Mouse (Mus musculus) c-Kit-positive CD71-positive TER-119-negative erythroid progenitor cells, embryonic 14.5 days (primary cell): Measurements from ENCODE around the gene Gpx3.

ENCODE experiments used
- DNase-seq: peaks from one replicate; pipeline ENCODE4 v3.0.0-alpha.2; 2013; ENCODE audit warnings: low read depth

Gene Gpx3

GRCm38 (mm10) chr11:54912503-54913316 lies 10.5 kb downstream of the Gpx3 start:
- no peak for DNase-seq

GRCm38 (mm10) chr11:54913841-54914240 lies 11.6 kb downstream of the Gpx3 start:
- DNase-seq, result no peak

- DNase-seq, result no peak
Measured at GRCm38 (mm10) chr11:54917461-54917860, 15.2 kb downstream of the Gpx3 start.

- no peak for DNase-seq
Measured at GRCm38 (mm10) chr11:54918273-54918672, 16.0 kb downstream of the Gpx3 start.

- no peak for DNase-seq
Measured at GRCm38 (mm10) chr11:54920127-54920972, 18.1 kb downstream of the Gpx3 start.

GRCm38 (mm10) chr11:54920973-54921580 lies 18.8 kb downstream of the Gpx3 start:
- DNase-seq, result no peak

GRCm38 (mm10) chr11:54921798-54922197 lies 19.5 kb downstream of the Gpx3 start:
- DNase-seq, result no peak

GRCm38 (mm10) chr11:54922488-54922887 lies 20.2 kb downstream of the Gpx3 start:
- DNase-seq, result no peak

- no peak for DNase-seq
Measured at GRCm38 (mm10) chr11:54924145-54924544, 21.9 kb downstream of the Gpx3 start.

GRCm38 (mm10) chr11:54927346-54928140 lies 25.3 kb downstream of the Gpx3 start:
- peak; percentile 55 for DNase-seq

- DNase-seq, result no peak
Measured at GRCm38 (mm10) chr11:54928219-54928618, 26.0 kb downstream of the Gpx3 start.

- no peak for DNase-seq
Measured at GRCm38 (mm10) chr11:54928886-54929285, 26.6 kb downstream of the Gpx3 start.

GRCm38 (mm10) chr11:54929290-54929689 lies 27.0 kb downstream of the Gpx3 start:
- no peak for DNase-seq

- DNase-seq, result no peak
Measured at GRCm38 (mm10) chr11:54929744-54930143, 27.5 kb downstream of the Gpx3 start.

- peak; percentile 22 for DNase-seq
Measured at GRCm38 (mm10) chr11:54930318-54930979, 28.2 kb downstream of the Gpx3 start.

GRCm38 (mm10) chr11:54931405-54932093 lies 29.3 kb downstream of the Gpx3 start:
- DNase-seq, result peak; percentile 28

GRCm38 (mm10) chr11:54932540-54932939 lies 30.3 kb downstream of the Gpx3 start:
- no peak for DNase-seq

GRCm38 (mm10) chr11:54934198-54934597 lies 31.9 kb downstream of the Gpx3 start:
- DNase-seq, result no peak

GRCm38 (mm10) chr11:54936035-54936770 lies 34.0 kb downstream of the Gpx3 start:
- no peak for DNase-seq

GRCm38 (mm10) chr11:54936771-54937140 lies 34.5 kb downstream of the Gpx3 start:
- DNase-seq, result no peak
